Mouse (Mus musculus) erythroblast, embryonic 14.5 days (primary cell): Measurements from ENCODE around the gene Krt13.

Source experiments
- GATA1 ChIP-seq: IDR thresholded peaks from 2 replicates; pipeline ENCODE4 v1.6.1; 2012; ENCODE audit warnings: low read length, inconsistent platforms, mixed read lengths
- TAL1 ChIP-seq: IDR thresholded peaks from 3 replicates; pipeline ENCODE4 v1.6.1; 2012; ENCODE audit warnings: low read length, inconsistent platforms, mixed read lengths

DNA sequence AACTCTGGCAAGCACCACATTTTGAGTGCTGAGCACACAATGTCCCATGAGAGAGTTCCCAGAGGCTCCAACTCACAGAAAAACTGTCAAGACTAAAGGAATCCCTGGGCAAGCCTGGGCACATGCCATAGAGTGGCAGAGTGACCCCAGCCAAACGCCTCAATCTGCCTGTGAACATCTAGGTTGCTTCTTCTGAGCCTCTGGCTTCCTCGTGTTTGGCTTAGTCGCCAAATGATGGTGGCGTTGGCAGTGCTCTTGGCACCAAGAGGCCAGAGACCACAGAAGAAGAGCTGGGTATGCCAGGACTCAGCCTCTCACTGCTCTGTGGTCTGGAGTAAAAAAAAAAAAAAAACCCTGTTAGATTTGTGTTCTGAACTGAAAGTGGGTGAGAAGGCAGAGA lies 21.0 kb downstream of the Krt13 start:
- TF ChIP-seq GATA1: no peak
- TF ChIP-seq TAL1: no peak
